Mouse (Mus musculus): ENCODE data around the gene Chst1. TPM values are rescaled to one million over a fixed set of nuclear protein-coding genes. Genes with fewer than 3 reads are reported as not detected.

Gene Chst1
- polyA plus RNA-seq, 1 experiment from 2014 or later: 2.1 TPM

GRCm38 (mm10) chr2:92650428-92650827 lies 50.9 kb downstream of the Chst1 start:
- no peak for ATAC-seq (ENCODE audit: extremely low read depth, insufficient number of reproducible peaks, low FRiP score, low TSS enrichment)
- no peak overlapping the region for H3K27ac ChIP-seq (replicated peaks)
- H3K4me1 ChIP-seq: peaks cover 11% of the 10 kb centered on the region
- H3K27me3 ChIP-seq (replicated peaks): no peaks in the 10 kb centered on the region
- WGBS: 50% methylated on average over 1 of the region's 1 CpGs
- no peak overlapping the region for H3K4me3 ChIP-seq
- H3K4me2 ChIP-seq: no peak overlapping the region
- no peaks in the 10 kb centered on the region for H3K36me3 ChIP-seq
- no peak overlapping the region for H3K9ac ChIP-seq
- H3K9me3 ChIP-seq: no peaks in the 10 kb centered on the region

DNA sequence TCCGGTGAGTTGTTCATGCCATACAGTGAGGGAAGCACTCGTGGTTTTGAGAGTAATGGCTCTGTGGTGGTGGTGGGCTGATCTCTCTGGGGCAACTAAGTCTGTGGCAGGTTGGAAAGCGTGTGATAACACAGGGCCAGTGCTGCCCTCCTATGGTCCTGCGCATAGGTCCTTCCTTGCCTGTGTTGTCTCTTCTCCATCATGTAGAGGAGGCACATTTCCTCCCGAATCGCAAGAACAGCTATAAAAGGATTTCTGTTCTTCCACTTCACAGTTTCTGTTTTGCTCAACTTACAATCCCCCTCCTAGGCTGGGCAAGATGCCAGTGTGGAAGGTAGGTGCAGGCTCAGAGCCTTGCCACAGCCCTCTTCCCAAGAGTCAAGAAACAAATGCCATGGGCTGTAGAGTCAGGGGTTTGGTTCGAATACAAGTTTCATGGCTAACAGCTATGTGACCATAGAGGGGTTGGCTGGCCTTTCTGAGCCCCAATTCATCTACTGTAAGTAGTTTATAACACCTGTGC lies 51.8 kb downstream of the Chst1 start:
- ATAC-seq (ENCODE audit: extremely low read depth, insufficient number of reproducible peaks, low FRiP score, low TSS enrichment): no peak
- no peak overlapping the region for H3K9ac ChIP-seq

DNA sequence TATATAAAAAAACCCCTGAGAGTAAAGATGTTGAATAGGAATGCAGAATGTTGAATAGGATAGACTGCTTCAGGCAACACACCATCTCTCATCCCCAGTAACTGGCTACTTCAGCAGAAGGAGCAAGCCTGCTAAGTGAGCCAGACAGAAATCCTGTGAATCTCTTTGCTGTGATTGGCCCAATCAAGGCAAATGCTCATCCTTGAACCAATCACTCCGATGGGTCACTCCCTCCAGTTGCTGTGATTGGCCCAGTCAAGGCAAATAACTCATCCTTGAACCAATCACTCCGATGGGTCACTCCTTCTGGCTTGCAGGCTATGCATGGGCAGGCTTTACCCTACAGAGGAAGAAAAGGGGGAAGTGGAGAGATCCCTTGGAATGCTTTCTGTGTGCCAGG lies 57.7 kb downstream of the Chst1 start:
- H3K9me3 ChIP-seq: no peaks in the 10 kb centered on the region
- WGBS: 75% methylated on average over 2 of the region's 2 CpGs
- H3K27ac ChIP-seq (replicated peaks): no peak overlapping the region
- no peaks in the 10 kb centered on the region for H3K36me3 ChIP-seq
- H3K9ac ChIP-seq: no peak overlapping the region
- no peak overlapping the region for H3K4me2 ChIP-seq
- no peak for ATAC-seq (ENCODE audit: extremely low read depth, insufficient number of reproducible peaks, low FRiP score, low TSS enrichment)
- no peaks in the 10 kb centered on the region; the same call in 1 of the 2 replicates for H3K27me3 ChIP-seq (replicated peaks)
- H3K4me1 ChIP-seq: no peaks in the 10 kb centered on the region
- no peak overlapping the region for H3K4me3 ChIP-seq

More for the DNA sequence above, 51.8 kb downstream of the Chst1 start:
- 73% methylated on average over 7 of the region's 7 CpGs for WGBS
- no peak overlapping the region for H3K4me2 ChIP-seq
- no peaks in the 10 kb centered on the region for H3K36me3 ChIP-seq
- H3K27me3 ChIP-seq (replicated peaks): no peaks in the 10 kb centered on the region
- peaks cover 6% of the 10 kb centered on the region for H3K4me1 ChIP-seq
- no peak overlapping the region for H3K4me3 ChIP-seq
- no peaks in the 10 kb centered on the region for H3K9me3 ChIP-seq
- H3K27ac ChIP-seq (replicated peaks): no peak overlapping the region

GRCm38 (mm10) chr2:92658293-92659150 lies 59.0 kb downstream of the Chst1 start:
- no peak overlapping the region for H3K27ac ChIP-seq (replicated peaks)
- no peak overlapping the region for H3K9ac ChIP-seq
- no peaks in the 10 kb centered on the region; the same call in 1 of the 2 replicates for H3K27me3 ChIP-seq (replicated peaks)
- no peak overlapping the region for H3K4me2 ChIP-seq
- H3K4me3 ChIP-seq: no peak overlapping the region
- no peaks in the 10 kb centered on the region for H3K9me3 ChIP-seq
- no peaks in the 10 kb centered on the region for H3K4me1 ChIP-seq
- no peaks in the 10 kb centered on the region for H3K36me3 ChIP-seq
- ATAC-seq (ENCODE audit: extremely low read depth, insufficient number of reproducible peaks, low FRiP score, low TSS enrichment): no peak
- WGBS: 81% methylated on average over 1 of the region's 1 CpGs

DNA sequence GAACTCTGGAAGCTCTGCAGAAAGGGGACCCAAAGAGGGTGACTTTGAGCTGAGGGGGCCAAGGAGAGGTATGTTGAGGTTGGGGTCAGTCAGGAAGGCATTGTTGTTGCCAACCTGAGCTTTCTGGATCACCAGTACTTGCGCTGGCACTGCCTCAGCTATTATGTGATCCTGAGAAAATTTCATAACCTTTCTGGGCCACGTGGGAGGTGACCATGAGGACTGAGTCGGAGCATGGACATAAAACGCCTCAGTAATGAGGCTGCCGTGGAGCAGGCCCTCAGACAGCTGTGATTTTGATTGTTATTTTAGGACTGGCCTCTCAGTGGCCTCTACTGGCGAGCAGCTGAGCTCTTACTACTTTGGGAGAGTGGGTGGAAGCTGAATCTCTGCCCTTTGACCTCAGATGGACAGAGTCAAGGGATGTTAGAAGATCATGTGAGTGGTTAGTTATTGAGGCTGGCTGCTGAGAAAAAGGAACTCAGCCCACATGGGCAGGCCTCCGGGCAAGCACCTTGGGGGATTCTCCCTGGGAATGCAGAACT lies 60.1 kb downstream of the Chst1 start:
- Histone ChIP-seq H3K36me3 (no peaks in the 10 kb centered on the region), H3K4me2 (no peak overlapping the region), H3K9me3 (no peaks in the 10 kb centered on the region), H3K9ac (no peak overlapping the region), H3K4me1 (no peaks in the 10 kb centered on the region), H3K4me3 (no peak overlapping the region), H3K27me3 (replicated peaks) (no peaks in the 10 kb centered on the region; the same call in 1 of the 2 replicates), H3K27ac (replicated peaks) (no peak overlapping the region)
- ATAC-seq (ENCODE audit: extremely low read depth, insufficient number of reproducible peaks, low FRiP score, low TSS enrichment): no peak
- WGBS: 57% methylated on average over 7 of the region's 7 CpGs

DNA sequence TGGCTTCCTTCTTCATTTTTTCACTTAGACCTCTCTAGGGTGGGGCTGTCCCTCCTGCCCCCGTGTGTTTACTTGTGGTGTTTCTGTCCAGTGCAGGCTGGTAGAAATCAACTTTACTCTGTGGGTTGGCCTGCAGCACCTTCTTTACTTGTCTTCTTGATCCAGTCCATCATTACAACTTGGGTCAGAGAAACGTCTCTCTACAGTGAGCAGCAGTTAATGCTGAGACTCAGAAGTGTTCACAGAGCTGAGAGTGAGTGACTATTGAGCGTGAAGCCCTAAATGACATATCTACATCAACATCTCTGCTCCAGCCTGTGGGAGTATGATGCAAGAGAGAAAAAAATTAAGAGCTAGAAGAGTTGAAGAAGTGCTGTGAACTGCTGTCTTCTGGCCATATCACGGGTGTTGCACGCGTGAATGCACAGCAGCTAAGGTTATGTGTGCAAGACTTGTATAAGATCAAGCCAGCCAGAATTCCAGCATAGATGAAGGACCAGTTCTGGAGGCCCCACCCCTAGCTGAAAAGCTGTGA lies 63.1 kb downstream of the Chst1 start:
- no peaks in the 10 kb centered on the region; the same call in 1 of the 2 replicates for H3K27me3 ChIP-seq (replicated peaks)
- H3K4me2 ChIP-seq: no peak overlapping the region
- no peak overlapping the region for H3K27ac ChIP-seq (replicated peaks)
- 80% methylated on average over 6 of the region's 6 CpGs for WGBS
- no peak overlapping the region for H3K9ac ChIP-seq
- no peak for ATAC-seq (ENCODE audit: extremely low read depth, insufficient number of reproducible peaks, low FRiP score, low TSS enrichment)
- H3K9me3 ChIP-seq: no peaks in the 10 kb centered on the region
- H3K4me3 ChIP-seq: no peak overlapping the region
- no peaks in the 10 kb centered on the region for H3K36me3 ChIP-seq
- H3K4me1 ChIP-seq: peaks cover 8% of the 10 kb centered on the region

Small RNAs within 50 kb of the gene (microRNA-seq; reads per million reads assigned to microRNA genes)
- gene Mir7221: not detected
- gene Mir7222: not detected

Other genes starting within 250 kb of the Chst1 start
- 15.8 and 17.3 TPM in 2 replicates for gene Pex16, start 225.0 kb upstream of the Chst1 start, polyA plus RNA-seq (2015; fragmentation: Nextera tagmentation; extraction: Ambion mirVana)
- gene Large2, start 224.8 kb upstream of the Chst1 start, polyA plus RNA-seq (2015; fragmentation: Nextera tagmentation; extraction: Ambion mirVana): 1.8 and 2.3 TPM in 2 replicates
- gene 1700029I15Rik, start 217.2 kb upstream of the Chst1 start, polyA plus RNA-seq (2015; fragmentation: Nextera tagmentation; extraction: Ambion mirVana): 0.62 and 1.2 TPM in 2 replicates
- gene Mapk8ip1, start 198.4 kb upstream of the Chst1 start, polyA plus RNA-seq (2015; fragmentation: Nextera tagmentation; extraction: Ambion mirVana): 6.5 and 7.5 TPM in 2 replicates
- 18.6 and 19.0 TPM in 2 replicates for gene Cry2, start 165.7 kb upstream of the Chst1 start, polyA plus RNA-seq (2015; fragmentation: Nextera tagmentation; extraction: Ambion mirVana)
- gene Slc35c1, start 139.2 kb upstream of the Chst1 start, polyA plus RNA-seq (2015; fragmentation: Nextera tagmentation; extraction: Ambion mirVana): 7.7 and 8.9 TPM in 2 replicates

Data from heart, embryonic 13.5 days (tissue).